Mouse (Mus musculus) limb, embryonic 14.5 days (tissue): ENCODE data around the gene Gpr137b. TPM values are rescaled to one million over a fixed set of nuclear protein-coding genes. Genes with fewer than 3 reads are reported as not detected.

Experiments used
- ATAC-seq: fragments of 200-750 bp; cut with Nextera tagmentation; 2 replicates; pipeline ENCODE4 v1.8.0; 2017; ENCODE audit warnings: low read depth, moderate number of reproducible peaks, moderate TSS enrichment; ENCODE audit not compliant: low FRiP score
- DNase-seq: peaks from one replicate; pipeline ENCODE4 v3.0.0-alpha.2; 2015; ENCODE audit warnings: low spot score
- H3K27ac ChIP-seq: fragments of 300-500 bp; sonication (generic); replicated peaks from 2 replicates; pipeline ENCODE4 v1.5.1; 2014; ENCODE audit warnings: low read depth, mild to moderate bottlenecking, low read length, moderate library complexity, mixed read lengths
- H3K27me3 ChIP-seq: fragments of 300-500 bp; sonication (generic); 2 replicates; pipeline ENCODE4 v1.6.1; 2014; ENCODE audit warnings: low read length, mixed read lengths; ENCODE audit not compliant: control insufficient read depth, insufficient read depth
- H3K36me3 ChIP-seq: fragments of 300-500 bp; sonication (generic); 2 replicates; pipeline ENCODE4 v1.6.1; 2014; ENCODE audit warnings: mild to moderate bottlenecking, low read length, moderate library complexity, mixed read lengths; ENCODE audit not compliant: control insufficient read depth, insufficient read depth
- H3K4me1 ChIP-seq: fragments of 300-500 bp; sonication (generic); 2 replicates; pipeline ENCODE4 v1.6.1; 2014; ENCODE audit warnings: antibody characterized with exemption, low read length, mixed read lengths; ENCODE audit not compliant: control insufficient read depth, insufficient read depth
- H3K4me2 ChIP-seq: fragments of 300-500 bp; sonication (generic); replicated peaks from 2 replicates; pipeline ENCODE4 v1.6.1; 2014; ENCODE audit warnings: low read depth, mild to moderate bottlenecking, low read length, moderate library complexity; ENCODE audit not compliant: severe bottlenecking
- H3K4me3 ChIP-seq: fragments of 300-500 bp; sonication (generic); replicated peaks from 2 replicates; pipeline ENCODE4 v1.5.1; 2014; ENCODE audit warnings: low read length
- H3K9ac ChIP-seq: fragments of 300-500 bp; sonication (generic); 2 replicates; pipeline ENCODE4 v1.6.1; 2014; ENCODE audit warnings: mild to moderate bottlenecking, low read depth, low read length, moderate library complexity; ENCODE audit not compliant: severe bottlenecking
- H3K9me3 ChIP-seq: fragments of 300-500 bp; sonication (generic); 2 replicates; pipeline ENCODE4 v1.6.1; 2016; ENCODE audit warnings: low read length; ENCODE audit not compliant: control insufficient read depth
- POLR2A ChIP-seq: fragments of 200-500 bp; IDR thresholded peaks from 2 replicates; pipeline ENCODE4 v1.8.0; 2012; ENCODE audit warnings: inconsistent platforms, mild to moderate bottlenecking, moderate library complexity, borderline replicate concordance; ENCODE audit not compliant: insufficient read depth, insufficient read length; ENCODE audit errors: extremely low read depth
- WGBS: fragments of 180-500 bp; shearing (Covaris S2); extraction: QIAGEN DNeasy Blood & Tissue Kit; methylation state at CpG from one replicate; pipeline ENCODE4 v1.1.7; 2014; 5-methylcytosine and 5-hydroxymethylcytosine counted together
- polyA plus RNA-seq, 2 experiments: library from polyadenylated mRNA; depleted of rRNA in 1 of 2; stranded (reverse) in 1 of 2; unstranded in 1 of 2; fragments of >200 nt; fragmentation: Nextera tagmentation in 1 of 2; extraction: Ambion mirVana in 1 of 2; gene quantifications; 2 replicates each; pipeline versions ENCODE4 v1.2.1 to v1.2.3; 2012 to 2014

The Gpr137b gene
- polyA plus RNA-seq, 2 experiments: 11.7 to 14.9 TPM

DNA sequence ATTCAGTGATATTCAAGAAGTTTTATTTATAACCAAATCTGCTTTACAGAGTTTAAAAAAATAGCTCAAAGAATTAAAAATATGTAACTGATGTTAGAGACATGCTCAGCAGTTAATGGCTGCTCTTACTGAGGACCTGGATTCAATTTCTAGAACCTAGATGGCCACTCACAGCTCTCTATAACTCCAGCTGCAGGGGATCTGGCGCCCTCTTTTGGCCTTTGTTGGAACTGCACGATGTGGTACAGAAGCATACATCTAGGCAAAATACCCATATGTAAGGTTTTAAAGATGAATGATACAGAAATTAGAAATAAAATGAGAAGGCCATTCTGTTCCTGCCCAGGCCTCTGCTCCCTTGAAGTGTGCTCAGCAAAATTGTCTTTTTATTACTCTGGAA, 64.9 kb downstream of the Gpr137b start:
- Histone ChIP-seq H3K4me2 (no peak overlapping the region), H3K9me3 (no peaks in the 10 kb centered on the region), H3K27me3 (no peaks in the 10 kb centered on the region), H3K27ac (no peak overlapping the region), H3K4me1 (no peaks in the 10 kb centered on the region), H3K4me3 (no peak overlapping the region), H3K9ac (no peak overlapping the region), H3K36me3 (no peaks in the 10 kb centered on the region)
- DNase-seq: peak; percentile 26
- ATAC-seq: no peak
- WGBS: 5% methylated on average over 2 of the region's 2 CpGs
- TF ChIP-seq POLR2A: no peak

Other genes starting within 250 kb of the Gpr137b start
- 0.31 and 1.3 TPM in 2 replicates for gene Prl2c5, start 211.3 kb downstream of the Gpr137b start, polyA plus RNA-seq (2012; rRNA removed)
- not detected in 2 replicates for gene Prl2c5, start 211.3 kb downstream of the Gpr137b start, polyA plus RNA-seq (2014; fragmentation: Nextera tagmentation; extraction: Ambion mirVana)
- 143 and 145 TPM in 2 replicates for gene Nid1, start 43.5 kb upstream of the Gpr137b start, polyA plus RNA-seq (2012; rRNA removed)
- 104 and 108 TPM in 2 replicates for gene Nid1, start 43.5 kb upstream of the Gpr137b start, polyA plus RNA-seq (2014; fragmentation: Nextera tagmentation; extraction: Ambion mirVana)
- gene Lyst, start 196.4 kb upstream of the Gpr137b start, polyA plus RNA-seq (2012; rRNA removed): 3.4 and 4.1 TPM in 2 replicates
- gene Lyst, start 196.4 kb upstream of the Gpr137b start, polyA plus RNA-seq (2014; fragmentation: Nextera tagmentation; extraction: Ambion mirVana): 4.5 and 4.7 TPM in 2 replicates